Mouse (Mus musculus): ENCODE data around the gene Myo18b. TPM values are rescaled to one million over a fixed set of nuclear protein-coding genes. Genes with fewer than 3 reads are reported as not detected.

Gene Myo18b
- total RNA-seq, 2 experiments from 2014 or later = 194 to 208 TPM

DNA sequence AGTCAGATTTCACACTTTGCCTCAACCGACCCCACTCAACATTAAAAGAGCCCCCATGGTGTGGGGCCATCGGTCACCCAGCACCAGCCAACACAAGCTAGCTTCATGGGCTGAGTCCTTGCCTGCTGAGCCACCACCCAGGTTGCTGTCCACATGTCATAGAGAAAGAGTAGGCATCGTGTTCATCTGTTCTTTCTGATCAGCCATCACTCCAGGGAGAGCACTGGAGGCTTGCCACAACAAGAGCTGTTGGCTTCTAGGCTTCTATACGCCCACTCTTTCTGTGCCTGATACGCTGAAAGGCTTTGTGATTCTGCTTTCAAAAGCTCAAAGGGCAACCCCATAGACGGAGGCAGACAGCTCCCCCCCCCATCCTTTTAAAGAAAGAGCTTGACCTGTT lies 151.0 kb downstream of the Myo18b start:
- no peak for DNase-seq

DNA sequence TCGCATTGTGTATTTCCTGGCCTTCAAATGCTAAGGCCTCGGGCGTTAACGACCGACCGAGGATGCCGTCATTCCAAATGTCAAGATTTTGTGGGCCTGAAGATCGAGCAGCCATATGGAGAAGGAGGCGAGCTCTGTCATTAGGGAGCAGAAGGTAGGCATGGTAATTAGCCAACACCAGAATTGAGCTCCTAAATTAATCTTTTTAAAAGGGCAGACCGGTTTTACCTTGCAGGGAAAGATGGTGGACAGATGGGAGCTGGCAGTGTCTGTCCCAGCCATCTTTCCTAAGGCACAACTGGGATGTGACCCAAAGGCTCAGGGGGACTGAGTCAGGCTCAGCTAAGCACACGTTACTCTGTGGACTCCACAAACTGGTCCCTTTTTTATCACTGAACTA lies 151.6 kb downstream of the Myo18b start:
- no peak for DNase-seq

DNA sequence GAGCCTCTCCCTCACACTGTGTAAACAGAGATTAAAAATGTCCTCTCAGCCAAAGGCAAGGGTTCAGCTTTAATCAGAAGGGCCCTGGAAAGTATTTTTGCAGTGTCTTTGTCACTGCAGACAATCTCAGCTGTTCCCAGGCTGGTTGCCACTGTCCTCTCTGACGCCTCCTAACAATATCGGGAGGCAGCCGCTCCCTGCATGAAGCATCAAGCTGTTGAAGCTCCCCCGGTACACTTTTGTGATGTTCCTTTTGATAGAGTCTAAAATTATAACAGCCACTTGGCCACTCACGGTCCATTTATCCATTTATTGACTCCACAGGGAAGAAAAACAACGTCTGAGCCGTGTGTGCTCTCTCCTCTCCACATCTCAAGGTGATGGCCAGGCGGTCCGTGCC lies 153.0 kb downstream of the Myo18b start:
- no peak for DNase-seq

DNA sequence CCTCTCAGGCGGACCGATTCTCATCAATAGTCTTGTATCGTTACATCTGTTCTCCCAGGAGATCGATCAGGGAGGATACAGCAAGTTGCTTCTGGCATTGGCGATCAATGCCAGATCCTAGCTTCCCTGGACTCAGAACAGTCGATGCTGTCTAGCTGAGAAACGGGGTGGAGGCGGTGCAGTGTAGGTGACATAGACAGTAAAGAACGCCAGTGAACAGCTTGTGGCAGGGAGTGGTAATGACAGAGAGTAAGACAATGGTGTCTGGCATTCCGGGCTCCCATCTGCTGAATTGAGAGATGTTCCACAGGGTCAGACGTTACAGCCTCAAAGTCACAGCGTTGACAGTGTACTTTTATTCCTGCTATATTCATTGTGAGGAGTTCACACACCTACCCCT lies 155.5 kb downstream of the Myo18b start:
- no peak for DNase-seq

DNA sequence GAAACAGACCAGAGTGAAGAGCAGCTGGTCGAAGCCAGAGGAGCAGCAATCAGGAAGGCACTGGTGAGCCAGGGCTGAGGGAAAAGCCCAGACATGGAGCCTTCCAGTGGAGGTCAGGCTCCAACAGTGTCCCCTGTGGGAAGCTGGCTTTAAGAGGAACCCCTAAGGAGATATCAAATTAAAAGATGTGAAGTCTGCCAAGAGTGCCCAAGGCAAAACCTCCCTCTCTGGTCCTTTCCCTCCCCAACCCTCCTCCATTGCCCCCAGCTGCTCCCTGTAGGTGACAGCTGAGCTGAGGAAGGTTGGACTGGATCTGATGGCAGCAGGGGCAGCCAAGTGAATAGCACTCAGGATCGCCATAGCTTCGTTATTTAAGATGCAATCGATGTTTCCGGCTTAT lies 161.1 kb downstream of the Myo18b start:
- DNase-seq = no peak

DNA sequence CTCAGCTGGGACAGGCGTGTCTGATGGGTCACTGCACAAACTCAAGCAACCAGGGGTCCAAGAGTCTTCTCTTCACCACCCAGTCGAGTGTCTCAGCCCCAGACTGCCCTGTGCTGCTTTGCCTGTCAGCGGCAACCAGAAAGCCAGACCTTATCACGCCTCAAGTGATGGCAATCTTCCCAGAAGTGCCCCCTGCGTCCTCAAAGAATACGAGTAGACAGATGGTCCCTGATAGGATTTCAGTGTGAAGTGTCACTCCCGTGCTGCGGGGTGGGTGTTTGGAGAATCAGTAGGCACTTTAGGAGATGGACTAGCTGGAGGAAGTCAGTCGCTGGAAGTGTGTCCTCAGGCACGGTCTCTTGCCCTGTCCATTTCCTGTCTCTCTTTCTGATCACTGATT lies 165.6 kb downstream of the Myo18b start:
- DNase-seq = no peak

DNA sequence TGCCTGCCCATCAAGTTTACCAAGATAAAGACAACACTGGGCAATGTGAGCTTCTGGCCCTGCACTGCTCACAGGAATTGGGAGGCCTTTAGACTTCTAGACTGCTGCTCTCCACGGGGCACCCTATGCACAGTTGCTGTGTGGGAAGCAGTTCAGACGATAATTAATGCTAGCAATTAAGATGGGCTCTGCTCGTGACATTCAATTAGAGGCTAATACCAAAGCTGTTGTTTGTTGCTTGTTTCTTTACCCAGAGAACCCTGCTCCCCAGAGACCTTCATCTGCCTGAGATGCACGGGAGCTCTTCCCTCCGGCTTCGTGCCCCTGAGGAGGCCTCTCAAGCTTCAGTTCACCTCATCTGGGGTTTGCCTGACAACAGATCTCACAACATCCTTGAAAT lies 167.7 kb downstream of the Myo18b start:
- no peak for DNase-seq

DNA sequence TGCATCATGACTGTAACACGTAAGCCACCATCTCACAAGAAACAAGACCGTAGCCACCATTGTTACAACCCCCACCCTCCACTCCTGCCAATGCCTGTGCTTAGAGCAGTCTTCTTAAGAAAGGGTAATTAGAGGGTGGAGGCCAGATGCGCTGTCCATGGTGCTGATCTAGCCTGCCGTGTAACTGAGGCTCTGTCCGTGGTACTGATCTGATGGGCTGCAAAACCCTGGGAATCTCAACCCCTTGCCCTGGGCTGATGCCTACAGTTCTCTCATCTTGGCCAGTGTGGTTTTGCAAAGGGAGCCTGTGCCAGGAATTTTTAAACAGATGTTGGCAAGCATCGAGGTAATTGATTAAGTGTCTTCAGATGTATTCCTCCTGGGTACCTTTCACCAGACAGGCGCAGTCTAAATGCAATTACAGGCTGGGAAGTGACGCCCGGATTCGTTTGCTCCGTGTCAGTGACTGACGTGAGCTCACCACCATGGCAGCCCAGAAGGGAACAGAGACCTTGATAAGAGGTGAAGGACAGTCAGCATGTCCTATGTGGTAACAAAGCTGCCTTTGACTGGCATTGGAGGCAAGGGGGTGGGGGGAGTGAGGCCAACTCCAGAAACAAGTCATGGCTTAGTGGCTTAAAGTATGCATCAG lies 177.4 kb downstream of the Myo18b start:
- DNase-seq = peak; percentile 87

DNA sequence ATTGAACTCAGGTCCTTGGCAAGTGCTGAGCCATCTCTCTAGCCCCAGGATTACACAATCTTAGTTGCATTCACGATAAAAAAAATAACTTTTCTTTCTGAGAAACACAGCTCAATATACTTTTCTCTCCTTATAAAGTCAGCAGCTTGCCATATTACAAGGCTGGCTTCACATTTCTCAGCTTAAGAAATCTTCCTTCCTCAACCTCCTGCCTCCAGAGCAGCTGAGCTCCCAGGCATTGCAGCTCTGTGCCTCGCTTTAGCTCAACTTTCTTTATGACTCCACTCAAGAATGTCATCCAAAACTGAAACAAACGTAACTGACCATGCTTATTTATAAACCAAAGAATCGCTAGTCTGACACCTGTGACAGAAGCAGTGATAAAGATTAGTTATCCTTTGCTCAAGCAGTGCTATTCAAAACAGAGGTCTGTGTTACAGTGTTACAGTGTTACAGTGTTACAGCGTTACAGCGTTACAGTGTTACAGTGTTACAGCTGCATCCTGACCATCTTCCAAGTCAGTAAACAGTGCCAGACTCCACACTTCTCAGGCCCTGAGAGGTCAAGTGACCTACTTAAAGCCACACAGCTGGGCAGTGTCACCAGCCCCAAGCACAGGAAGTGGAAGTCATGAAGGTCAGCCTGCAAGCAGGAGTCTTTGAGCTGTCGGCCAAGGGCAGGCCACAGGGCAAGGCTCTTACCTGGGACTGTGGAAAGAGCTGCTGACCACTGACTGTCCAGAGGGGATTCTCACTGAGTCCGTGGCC lies 181.3 kb downstream of the Myo18b start:
- DNase-seq = no peak

DNA sequence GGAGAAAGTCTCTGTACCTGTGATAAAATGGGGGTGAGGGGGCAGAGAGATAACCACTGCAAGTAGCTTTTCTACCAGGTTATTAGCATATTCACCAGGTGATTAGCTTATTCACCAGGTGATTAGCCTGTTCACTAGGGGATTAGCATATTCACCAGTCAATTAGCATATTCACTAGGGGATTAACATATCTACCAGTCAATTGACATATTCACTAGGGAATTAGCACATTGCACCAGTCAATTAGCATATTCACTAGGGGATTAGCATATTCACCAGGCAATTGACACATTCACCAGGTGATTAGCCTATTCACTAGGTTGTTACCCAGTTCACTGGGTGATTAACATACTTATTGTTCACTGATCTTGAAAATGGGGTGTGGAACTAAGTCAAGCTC lies 186.3 kb downstream of the Myo18b start:
- no peak for DNase-seq

DNA sequence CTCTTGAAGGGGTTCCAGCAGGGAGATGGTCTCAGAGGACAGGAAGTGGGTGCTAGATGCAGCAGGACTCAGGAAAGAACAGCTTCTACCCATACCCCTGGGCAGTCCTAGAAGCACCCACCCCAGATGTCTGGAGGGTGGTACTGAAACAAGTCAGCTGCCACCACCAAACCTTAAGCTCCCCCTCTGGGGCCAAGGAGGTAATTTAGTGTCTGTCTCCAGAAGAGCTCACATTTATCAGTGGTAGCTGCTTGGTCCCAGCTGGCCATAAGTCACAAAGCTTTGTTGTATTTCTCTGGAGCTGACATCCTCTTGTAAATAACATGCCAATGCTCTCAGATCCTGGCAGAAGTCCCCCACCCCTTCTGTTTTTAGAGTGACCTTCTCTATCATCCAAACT lies 187.7 kb downstream of the Myo18b start:
- DNase-seq = no peak

DNA sequence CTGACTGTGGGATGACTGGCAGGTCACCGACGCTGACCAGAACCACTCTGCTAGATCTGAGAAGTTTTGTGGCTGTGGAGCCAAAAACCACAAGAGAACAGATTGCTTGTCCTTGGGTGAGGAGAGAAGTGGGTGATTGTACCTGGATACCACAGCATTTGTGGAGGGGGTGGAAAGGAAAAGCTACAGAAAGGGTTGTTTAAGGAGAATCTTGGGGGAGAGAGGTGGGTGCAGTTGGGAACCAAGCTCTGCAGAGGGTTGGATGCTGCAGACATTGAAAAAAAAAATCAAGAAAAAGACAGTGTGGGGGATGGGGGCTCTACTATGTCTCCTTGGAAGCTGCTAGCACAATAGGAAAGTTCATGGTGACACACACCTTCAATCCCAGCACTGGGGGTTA lies 188.7 kb downstream of the Myo18b start:
- no peak for DNase-seq

DNA sequence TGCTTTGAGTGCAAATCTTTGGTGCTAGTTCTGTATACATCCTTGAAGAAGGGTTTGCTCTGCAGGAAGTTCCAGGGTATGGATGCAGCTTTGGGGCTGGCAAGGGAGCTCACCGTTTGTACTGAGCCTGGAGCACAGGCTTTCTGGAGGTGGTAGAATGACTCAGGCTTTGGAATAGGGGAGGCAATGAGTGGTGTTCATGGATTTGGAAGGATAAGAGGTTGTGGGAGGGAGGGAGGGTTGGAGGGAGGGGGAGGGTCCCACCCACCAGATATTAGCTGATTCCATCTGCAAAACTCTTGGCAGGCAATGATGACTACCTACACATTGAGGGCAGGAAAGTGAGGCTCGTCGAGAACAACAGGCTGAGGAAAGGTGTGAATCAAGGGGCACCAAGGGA lies 195.4 kb downstream of the Myo18b start:
- DNase-seq = no peak

DNA sequence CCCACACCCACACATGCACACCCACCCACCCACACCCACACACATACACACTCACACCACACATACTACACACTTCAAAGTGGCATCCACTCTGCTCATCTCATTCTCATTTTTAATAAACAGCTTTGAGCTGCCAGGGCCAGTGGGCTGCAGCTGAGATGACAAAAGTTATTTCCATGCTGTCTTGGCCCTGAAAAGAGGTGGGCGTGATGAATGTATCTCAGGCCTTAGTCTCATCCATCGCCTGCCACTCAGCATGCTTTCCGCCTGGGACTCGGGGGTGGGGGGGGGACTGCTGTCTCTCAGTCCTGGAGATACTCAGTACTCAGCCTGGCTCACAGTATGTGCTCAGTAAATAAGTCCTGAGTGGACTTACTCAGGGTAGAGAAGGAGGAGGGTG lies 199.5 kb downstream of the Myo18b start:
- DNase-seq = no peak

DNA sequence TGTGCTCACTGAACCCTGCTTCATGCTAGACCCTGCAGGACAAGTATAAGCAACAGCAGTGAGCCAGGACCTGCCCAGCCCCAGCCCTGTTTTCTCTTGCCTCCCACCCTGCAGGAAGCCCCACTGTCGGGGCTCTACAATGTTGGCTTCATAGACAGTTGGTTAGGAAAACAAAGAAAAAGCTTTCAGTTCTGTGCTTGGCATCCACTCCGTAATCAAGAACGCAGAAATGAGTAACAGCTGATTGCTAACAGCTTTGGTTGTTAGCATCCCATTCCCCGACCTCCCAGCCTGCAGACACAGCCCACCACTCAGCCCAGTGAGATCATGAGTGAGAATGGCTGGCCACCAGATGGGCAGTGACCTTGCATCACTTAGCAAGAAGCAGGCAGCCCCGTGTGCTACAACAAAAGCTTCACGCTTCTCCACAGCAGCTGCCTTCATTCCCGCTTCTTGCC lies 200.9 kb downstream of the Myo18b start:
- DNase-seq = no peak

DNA sequence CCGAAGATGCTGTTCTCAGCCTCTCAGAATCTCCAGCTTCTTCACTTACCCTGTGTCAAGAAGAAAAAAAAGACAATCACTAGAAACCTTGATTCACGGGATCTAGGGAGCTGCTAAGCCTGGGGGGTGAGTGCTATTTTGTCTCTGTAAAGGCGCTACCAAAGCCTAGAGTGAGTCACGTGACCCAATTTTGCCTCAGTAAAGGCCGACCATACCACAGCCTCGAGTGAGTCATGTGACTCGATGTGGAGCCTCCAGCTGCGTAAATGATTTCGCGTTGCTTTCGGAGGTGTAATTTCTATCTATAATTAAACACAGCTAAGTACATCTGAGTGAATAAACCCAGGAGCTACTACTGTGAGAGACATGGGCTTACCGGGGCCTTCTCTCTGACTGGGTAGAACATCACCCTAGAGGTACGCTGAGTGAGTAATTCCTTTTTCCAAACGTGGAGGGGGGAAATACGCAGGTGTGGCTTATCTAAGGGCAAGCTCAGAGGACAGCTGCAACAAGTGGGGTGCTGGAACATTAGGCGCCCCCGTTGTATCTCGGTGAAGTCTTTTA lies 202.8 kb downstream of the Myo18b start:
- DNase-seq = no peak

DNA sequence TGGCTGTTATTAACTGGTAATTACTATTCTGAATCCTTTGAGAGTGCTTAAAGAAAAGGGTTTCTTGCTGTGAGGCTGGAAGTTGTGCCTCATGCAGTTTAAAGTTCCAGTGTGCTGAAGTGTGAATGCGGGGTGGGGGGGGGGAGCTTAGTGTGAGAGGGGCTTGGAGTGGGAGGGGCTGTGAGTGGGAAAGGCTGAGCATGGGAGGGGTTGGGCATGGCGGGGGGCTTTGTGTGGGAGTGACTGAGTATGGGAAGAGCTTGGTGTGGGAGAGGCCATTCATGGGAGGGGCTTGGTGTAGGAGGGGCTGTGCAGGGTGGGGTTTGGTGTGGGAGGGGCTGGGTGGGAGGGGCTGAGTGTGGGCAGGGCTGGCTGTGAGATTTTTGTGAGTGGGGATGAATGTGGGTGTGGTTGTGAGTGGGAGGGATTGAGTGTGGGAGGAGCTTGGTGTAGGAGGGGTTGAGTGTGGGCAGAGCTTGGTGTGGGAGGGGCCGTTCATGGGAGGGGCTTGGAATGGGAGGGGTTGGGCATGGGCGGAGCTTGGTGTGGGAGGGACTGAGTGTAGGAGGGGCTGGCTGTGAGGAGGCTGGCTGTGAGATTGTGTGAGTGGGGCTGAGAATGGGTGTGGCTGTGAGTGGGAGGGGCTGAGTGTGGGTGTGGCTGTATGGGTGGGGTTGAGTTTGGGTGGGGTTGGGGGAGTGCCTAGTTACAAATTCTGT lies 208.9 kb downstream of the Myo18b start:
- DNase-seq = no peak

DNA sequence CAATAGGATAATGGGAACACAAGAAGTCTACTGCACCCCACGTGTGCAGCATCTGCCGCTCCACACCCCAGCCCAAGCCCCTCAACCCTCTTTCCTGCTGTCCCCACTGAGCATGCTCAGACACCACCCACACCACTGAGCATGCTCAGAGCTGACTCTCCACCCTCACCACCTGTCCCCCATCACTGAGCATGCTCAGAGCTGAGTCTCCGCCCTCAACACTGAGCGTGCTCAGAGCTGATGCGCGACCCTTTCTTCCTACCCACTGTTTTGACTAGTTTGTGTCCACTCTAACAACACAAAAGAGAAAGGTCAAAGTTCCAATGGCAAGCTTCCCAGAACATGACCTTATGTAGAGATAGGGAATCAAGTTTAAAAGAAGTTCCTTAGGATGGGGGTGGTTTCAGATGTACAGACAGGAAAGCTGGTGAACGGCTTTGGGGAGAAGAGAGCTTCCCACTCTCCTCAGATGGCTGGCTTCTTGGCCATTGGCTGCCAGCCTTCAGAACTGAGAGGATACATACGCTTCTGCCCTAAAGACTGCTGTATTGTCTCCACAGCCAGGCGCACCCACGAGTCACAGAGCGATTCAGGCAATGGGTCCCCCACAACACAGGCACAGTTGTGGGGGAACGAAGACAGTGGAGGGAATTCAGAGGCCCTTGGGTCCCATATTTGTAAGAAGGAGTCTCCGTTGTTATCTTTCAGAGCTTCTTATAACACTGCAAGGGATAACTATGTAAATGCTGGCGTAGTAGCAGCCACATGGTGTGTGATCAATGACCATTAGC lies 209.7 kb downstream of the Myo18b start:
- no peak for DNase-seq

DNA sequence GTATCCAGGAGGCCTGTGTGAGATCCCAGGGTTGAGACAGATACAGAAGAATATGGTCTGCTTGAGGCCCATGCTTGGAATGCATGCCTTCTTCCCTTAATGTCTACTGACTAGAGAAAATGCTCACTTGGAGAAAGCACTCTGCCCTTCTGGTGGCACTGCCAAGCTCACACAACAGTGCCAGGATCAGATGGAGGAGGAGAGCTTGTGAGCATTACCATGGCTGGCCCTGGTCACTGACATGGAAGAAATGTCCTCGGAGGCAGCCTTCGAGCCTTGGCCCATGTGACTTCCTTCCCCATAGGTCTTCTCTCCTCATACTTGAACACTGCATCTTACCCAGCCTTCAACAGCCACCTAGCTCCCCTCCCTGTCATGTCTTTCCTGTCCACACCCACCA lies 216.9 kb downstream of the Myo18b start:
- no peak for DNase-seq

DNA sequence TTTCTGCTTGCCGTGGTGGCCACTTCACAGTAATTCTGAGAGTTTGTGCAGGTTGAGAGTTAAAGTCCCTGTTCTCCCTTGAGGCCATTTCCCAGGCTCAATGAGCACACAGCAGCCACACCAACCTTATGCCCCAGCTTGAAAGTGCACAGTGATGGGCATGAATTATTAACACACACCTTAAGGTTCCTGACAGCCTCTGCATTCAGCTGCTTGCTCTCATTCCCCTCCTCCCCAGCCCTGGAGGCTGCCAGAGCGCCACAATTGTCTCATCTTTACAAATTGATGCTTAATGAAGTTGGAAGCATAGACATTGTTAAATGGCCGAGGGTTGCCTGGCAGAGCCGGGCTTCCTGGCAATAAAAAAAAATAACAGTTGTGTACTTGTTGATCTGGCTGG lies 218.0 kb downstream of the Myo18b start:
- no peak for DNase-seq

DNA sequence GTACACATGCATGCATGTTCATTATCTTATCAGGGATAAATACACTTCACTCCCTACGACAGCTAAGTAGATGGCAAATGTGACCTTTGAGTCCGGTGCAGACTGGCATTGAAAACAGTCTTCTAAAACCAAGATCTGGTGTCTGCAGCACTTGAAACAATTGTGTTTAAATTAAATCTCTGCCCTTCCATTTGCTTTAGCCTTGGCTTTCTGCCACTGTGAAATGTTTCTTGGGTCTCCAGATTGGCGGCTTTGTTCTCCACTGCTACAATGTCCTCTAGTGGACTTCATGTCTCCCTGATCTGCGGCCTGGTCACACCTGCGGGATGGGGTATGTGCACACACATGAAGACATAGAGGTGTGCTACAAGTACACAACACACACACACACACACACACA lies 221.4 kb downstream of the Myo18b start:
- no peak for DNase-seq

DNA sequence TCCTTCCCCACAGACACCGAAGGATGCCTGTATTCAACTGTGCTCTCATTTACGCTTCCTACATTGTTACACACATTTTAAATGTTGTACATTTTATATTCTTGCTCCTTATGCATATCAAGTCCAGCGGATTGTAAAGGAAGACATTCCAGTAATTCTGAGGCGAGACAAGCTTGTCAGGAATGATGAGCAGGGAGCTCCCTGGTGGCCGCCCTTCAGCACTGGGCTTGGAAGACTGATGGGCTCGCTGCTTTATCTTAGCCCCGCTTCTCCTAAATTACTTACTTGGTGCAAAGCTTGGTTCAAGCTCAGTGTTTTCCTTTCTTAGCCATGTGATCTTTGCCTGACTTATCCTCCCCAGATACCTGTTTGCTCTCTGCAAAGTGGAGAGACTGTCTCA lies 223.7 kb downstream of the Myo18b start:
- no peak for DNase-seq

DNA sequence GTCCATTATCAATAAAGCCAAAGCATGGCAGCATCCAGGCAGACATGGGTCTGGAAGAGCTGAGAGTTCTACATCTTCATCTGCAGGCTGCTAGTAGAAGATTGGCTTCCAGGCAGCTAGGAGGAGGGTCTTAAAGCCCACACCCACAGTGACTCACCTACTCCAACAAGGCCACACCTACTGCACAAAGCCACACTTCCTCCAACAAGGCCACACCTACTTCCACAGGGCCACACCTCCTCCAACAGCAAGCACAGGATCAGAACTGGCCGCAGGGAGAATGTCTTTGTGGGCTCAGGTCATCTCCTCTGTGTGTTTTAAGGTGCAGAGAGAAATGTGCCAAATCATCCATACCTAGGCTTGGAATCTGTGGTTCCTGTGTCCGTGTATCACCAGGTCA lies 224.2 kb downstream of the Myo18b start:
- no peak for DNase-seq
